Mouse (Mus musculus): ENCODE results near the gene Pecr. TPM values are rescaled to one million over a fixed set of nuclear protein-coding genes. Genes with fewer than 3 reads are reported as not detected.

The Pecr gene
- 1 to 10 TPM; 3.4 to 4.2 (median 4.1) TPM for polyA plus RNA-seq (2017; shearing (Covaris generic))

DNA sequence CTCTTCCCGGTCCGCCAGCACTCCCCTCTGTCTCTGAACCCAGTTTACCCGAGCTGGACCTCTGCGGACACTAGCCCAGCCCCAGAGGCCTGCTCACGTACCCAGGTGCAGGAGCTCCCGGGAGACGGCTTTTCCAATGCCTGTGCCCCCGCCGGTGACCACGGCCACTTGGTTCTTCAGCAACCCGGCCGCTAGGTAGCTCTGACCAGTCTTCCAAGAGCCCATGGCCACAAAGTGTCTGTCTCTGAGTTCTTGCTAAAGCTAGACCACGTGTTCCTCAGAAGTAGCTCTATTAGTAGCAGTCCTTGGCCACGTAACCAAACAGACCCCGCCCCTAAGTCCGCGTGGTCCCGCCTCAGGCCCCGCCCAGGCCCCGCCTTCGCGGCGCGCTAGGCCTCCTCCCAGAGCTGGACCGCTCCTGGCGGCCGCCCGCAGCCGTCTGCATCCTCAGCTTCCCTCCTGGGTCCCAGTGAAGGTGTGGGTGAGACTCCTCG is at the start of gene Pecr, which contains the start of gene Tmem169:
Pecr (minus strand) TSS at position 323 of the 494 bp plus-strand sequence.
Tmem169 (plus strand) TSS at position 378 of the 494 bp plus-strand sequence.
- peak; percentile 98 for ATAC-seq

DNA sequence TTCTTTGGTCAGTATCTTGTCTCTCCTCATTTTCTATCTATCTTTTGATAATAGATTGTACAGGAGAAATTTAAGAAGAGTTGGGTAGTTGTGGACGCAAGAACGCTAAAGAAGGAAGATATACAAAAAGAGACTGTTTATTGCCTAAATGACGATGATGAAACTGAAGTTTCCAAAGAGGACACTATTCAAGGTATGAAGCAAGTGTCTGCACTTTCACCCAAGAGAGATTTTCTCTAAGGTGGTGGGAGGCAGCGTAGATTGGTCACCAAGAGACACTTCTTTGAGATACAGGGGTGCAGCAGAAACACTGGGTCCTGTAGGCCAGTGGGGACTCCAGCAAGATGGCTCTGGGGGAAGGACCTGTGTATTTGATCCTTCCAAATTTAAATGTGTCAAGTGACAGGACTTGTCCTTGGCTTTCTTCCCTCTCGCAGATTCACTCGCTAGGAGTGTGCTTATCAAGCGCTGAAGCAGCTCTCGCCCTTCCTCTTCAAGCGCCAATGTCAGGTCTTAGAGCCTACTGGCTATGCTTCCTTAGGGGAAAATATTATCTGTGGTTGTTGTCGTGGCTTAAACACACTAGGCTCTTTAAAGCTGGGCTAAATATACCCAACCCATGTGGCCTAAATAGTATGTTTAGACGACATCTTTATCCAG is 42.2 kb upstream of the Pecr start:
- ATAC-seq, result no peak

DNA sequence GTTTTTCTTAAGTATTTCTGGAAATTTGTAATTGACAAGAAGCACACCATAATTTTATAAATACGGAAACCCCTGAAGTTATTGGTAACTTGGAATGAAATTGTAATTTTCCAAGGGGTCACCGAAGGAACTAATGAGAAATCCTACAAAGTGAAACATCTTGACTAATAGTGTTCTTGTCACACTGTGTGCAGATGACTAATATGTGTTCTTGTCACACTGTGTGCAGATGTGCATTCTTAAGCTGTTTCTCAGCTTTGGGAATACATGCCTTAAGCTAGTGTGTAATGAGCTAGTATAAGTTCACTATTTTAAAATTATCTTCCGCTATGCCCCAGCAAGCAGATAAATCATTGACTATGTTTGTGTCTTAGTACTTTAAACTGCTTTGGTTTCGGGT is 39.1 kb upstream of the Pecr start:
- ATAC-seq, result no peak

DNA sequence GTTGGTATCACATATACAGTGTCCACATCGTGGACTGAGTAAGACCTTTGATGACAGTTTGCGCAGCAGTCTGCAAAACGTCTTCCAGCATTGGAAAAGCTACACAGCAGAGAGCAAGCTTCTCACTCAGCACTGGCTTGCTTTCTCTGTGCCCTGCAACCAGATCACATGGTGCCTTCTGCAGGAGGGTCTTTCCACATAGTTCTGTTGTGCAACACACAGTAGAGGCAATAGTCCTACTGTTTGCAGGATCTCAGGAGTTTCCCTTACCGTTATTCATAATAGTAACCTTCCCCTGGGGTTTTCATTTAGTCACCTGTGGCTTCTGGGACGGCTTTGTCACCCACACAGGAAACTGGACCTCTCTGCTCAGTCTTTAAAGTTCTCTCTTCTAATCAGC is 36.6 kb upstream of the Pecr start:
- ATAC-seq, result no peak

DNA sequence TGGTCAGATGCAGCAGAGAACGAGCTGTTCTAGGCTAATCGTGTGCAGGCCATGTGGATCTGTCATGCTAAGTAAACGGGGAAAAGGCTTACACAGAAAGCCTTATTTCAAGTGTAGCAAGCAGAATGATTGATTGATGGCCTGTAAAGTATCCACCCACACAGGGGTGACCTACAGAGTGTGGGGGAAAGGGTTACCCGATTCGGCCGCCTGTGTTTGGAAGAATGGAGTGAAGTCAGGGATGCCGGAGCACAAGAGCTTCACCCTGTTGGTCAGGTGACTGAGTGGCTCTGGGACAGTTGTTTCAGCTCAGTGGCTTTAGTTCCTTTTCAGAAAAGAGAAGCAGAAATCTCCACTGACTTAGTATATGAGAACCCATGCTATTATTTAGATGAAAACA is 32.8 kb upstream of the Pecr start:
- no peak for ATAC-seq

DNA sequence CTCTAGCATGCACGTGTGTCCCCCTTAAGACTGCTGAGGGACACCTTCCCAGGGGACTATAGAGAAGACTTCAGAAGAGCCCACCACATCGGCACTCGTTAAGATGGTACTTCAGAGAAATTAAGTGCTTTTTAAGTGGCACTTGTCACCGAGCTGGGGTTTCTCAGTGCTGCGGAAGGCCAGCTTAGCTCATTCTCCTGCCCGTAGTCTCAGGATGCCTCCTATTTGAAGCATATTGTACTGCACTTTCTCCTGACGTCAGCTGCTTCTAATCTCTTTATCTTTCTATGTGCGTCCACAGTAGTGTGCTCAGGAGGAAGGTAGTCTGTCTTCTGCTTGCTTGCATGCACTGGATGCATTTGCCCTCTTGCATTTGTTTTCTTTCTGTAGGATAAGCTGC is 32.3 kb upstream of the Pecr start:
- ATAC-seq, result no peak

DNA sequence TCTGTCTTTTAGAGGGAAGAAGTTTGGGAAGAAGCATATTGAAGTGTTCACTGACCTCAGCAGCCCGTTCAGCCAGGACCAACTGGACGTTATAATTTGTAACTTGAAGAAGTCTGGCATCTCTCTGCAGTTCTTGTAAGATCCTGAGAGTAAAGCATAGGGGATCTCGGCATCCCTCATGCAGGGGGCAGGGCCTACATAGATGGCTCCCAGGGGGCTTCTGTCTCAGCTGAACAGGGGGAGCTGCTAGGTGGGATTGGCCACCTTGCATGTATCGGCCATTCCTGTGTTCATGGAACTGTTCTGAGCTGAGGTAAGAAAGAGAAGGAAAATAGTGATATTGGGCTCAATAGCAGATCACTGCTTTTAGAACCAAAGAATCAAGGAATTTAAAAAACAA is 31.3 kb upstream of the Pecr start:
- no peak for ATAC-seq

DNA sequence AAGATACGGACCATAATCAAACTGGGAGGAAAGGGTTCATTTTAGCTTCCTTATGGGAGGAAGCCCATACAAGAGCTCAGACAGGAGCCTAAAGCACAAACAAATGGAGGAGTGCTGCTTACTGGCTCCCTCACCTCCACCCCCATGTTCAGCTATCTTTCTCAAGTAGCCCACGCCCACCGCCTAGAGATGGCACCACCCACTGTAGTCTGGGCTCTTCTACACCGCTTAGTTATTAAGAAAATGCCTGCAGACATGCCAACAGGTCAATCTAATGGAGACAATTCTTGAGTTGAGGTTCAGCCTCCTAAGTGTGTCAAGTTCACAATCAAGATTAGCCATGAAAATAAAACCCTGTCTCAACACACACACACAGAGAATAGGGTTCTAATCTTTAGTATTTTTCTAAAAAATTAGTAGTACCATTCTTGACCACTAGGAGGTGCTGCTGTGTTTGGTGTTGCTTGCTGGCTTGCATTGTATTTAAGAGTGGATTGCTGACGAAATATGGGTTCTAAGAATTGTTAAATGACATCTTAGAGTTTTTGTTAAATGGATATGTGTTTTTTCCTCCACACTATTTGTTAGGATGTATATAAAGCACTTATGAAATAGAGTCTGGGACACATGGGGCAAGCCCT is 29.4 kb upstream of the Pecr start:
- peak; percentile 60 for ATAC-seq

DNA sequence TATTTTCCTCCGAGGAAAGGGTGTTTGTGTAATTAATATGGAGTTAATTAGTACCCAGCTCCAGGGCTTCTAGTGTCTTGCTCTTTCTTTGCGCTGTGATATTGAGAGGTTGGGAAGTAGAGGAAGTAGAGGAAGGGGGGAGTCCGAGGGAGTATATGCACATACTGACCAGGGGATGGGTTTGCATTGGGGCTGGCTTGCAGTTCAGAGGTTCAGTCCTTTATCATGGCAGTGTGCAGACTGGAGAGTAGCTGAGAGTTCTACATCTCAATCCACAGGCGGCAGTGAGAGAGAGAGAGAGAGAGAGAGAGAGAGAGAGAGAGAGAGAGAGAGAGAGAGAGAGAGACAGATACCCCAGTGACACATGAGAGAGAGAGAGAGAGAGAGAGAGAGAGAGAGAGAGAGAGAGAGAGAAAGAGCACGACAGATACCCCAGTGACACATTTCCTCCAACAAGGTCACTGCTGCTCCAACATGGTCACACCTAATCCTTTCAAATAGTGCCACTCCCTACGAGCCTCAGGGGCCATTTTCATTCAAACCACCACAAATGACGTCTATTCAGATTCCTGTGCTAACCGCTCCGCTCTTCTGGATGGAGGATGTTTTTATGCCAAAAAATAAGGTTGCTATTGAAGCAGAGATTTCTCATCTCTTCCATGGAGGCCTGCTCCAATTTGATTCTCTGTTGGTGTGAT is 28.7 kb upstream of the Pecr start:
- no peak for ATAC-seq

DNA sequence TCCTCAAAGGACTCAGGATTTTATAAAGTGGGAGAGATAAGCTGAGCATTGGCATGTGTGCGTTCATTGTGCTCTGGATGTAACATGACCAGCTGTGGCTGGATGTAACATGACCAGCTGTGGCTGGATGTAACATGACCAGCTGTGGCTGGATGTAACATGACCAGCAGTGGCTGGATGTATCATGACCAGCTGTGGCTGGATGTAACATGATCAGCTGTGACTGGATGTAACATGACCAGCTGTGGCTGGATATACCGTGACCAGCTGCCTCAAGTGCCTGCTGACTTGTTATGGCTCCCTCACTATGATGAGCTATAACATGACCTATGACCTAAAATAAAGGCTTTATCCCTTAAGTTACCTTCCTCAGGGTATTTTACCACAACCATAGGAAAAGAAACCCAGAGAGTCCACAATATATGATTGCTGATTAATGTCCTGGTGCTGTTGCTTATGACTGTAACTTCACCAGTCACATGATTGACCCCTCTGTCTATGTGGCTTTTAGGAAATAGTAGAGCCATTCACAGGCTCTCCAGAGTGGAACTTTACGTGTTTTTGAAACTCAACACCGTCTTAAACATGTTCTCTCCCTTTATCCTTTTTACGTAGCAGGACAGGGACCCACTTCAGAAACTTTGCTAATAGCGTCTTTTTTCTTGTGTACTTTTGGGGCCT is 25.8 kb upstream of the Pecr start:
- no peak for ATAC-seq

DNA sequence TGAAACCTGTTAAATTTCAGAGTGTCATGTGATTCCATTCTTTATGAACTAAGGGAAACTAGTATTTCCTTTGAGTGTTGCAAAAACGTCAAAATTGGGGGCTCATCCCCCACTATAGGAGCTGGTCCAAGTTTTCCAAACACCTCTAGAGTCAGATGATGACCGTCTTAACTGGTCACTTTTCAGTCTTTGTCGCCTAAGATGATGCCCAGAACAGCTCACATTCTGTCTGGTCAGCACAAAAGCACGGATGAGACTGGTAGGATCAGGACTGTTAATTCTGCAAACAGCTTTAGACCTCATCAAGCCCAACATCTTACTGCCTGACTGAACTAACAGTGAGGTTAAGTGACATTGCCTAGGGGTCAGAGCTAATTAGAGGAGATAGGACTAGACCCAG is 24.8 kb upstream of the Pecr start:
- ATAC-seq, result no peak

DNA sequence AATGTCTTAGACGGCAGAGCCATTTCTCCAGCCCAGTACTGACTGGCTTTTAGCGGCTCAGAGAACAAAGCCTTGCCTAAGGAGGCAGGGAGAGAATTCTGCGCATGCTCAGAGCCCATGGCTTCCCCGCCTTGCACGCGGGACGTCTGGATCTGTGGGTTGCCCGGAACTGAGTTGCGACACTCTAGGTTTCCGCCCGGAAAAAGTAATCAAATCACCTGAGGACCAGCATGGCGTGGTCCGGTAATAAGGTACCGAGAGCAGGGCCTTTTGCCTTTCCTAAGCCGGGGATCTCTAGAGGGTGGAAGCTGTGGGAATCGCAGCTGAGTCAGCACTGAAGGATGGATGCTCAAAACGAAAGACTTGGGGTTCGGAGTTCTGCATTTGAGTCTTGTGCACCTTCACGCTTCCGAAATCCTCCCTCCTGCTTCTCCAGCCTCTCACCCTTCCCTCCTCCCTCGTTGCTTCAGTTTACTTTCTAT is 23.2 kb upstream of the Pecr start, which contains the start of gene Xrcc5:
Xrcc5 (plus strand) TSS at position 105 of the 482 bp plus-strand sequence.
- peak; percentile 95 for ATAC-seq

DNA sequence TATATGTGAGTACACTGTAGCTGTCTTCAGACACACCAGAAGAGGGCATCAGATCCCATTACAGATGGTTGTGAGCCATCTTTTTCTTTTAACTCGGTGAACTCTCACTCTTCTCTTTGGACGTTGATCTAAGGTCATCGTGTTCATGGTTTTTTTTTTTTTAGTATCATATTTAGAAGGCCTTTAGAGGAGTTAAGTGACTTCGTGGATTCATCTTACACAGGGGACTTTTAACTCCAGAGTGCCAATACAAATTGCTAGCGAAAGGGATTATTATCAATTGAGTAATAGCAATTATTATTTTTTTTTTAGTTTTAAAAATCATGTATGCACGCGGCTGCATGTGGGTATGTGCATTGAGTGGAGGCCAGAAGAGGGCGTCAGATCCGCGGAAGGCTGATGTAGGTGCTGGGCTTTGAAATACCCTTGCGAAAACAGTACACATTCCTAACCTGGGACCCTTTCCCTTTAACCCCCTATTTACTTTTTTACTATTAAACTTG is 22.6 kb upstream of the Pecr start:
- ATAC-seq, result peak; percentile 60

DNA sequence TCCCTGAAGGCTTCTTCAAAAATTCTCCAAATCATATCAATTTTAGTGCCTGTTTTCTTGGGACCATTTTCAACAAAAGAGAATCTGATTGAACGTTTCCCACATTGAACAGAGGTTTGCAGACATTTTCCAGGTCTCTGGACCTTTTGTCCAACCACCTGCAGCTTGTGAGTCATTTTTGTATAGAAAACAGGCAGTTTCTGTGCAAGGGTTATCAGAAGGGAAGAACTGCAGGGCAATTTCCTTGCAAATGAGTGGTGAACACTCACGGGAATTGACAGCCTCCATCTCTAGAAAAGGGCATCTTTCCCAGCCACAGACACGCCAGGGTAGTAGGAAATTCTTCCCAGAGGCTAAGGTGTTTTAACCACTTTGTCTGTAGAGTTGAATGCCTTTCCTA is 22.1 kb upstream of the Pecr start:
- ATAC-seq, result no peak

DNA sequence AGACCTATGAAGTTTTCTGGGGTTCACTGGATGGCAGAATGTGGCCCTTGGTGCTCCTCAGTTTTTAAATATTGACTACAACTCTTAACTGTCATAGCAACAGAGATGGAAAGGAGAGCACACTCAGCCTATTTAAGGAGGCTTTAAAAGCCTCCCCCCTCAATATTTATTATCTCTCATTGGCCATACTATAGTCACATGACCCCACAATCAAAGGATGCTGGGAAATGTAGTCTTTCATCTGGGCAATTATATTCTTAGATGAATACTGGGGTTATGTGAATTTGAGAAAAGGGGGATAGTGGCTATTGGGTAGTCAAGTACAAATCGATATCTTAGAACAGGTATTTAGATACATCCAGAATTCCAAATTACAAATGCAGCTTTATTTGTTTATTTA is 17.7 kb upstream of the Pecr start:
- peak; percentile 44 for ATAC-seq

DNA sequence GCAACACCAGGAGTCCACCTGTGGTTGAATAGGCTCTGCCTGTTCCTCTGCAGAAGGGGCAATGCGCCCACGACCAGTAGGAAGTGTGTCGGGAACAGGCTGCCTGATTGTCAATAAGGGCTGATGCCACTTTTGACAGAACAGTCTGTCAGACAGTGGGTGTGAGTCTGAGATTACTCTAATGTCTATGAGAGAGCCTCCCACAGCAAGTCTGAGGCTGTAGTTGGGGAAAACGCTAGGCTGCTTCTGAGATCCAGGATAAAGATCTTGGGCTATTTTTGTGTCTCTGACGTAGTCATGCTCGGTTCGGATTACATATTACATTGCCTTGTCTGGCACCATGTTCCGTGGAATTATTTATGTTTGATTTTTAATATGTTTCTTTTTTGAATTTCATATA is 11.6 kb upstream of the Pecr start:
- ATAC-seq, result no peak

DNA sequence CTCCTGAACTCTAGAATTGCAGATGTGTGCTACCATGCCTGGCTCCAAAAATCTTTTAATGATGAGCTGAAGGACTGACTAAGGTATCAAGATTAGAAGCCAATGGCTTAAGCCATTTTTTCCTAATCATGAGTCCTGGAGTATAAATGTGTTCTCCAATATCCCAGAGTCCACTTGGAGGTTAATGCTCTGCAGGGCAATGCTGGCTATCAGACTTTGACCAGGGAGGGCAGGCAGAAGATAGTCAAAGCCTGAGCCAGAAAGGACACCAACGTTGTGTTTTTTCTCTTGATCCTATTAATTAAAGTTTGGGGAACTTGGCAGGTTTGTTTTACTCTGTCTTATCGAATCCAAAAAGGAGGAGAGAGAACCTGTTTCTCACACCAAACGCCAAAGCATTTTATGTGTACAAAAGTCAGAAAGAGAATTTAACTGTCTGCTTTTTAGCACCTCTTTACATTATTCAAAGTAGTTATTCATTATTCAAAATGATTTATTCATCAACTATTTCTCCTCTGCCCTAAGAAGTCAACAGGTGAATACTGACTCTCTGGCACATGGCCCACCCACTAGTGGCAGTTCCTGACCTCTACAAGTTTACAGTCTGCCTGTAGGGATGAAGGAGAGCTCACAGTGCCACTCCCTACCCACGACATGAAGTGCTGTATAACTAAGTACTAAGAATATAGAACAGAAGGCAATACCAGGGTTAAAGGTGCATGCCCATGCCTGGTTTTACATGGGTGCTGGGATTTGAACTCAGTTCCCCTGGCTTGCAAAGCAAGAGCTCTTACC is 10.0 kb upstream of the Pecr start:
- no peak for ATAC-seq

DNA sequence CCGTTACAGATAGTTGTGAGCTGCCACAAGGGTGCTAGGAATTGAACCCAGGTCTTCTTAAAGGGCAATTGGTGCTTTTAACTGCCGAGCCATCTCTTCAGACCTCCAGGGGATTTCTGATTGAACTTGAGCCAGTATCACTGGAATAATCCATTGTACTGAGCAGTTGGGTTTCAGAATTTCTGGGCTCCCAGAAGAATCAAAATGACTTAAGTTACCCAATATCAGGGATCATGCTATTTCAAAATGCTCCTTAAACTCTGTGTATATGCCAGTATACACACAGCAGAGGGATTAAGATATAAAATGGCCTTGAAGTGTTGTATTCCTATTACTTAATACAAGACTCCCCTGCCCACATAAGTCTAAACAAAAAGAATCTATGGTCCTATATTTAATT is 7.8 kb upstream of the Pecr start:
- ATAC-seq, result no peak

DNA sequence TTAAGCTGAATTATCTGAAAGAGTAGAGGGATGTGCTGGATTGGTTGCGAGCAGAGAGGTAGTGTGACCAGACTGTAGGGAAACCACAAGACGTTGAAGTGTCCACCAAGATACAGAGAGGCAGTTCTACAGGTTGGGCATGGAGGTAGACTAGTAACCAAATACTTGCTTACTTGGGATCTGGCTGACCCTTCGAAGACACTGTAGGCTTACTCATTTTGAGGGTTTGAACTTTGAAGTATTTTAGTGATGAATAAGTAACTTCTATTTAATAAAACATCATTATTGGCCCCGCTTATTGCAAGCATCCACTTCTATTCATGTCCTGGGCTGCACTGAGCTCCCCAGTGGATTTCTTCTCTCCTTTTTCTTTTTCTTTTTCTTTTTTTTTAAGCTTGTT is 7.3 kb upstream of the Pecr start:
- no peak for ATAC-seq

DNA sequence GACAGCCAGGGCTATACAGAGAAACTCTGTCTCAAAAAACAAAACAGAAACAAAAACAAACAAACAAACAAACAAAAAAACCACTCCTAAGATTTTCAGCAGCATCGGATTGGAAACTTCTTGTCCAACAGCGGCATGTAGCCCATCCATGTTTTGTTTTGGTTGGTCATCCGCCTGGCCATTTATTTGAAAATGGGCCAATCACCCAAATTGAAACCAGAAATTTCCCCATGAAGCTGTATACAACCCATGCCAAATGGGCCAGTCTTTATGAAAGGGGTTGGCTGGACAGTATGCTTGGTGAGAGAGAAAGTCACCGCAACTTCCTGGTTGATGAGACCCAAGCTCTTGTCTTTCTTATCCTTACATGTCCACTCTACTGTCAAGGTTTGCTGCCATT is 6.8 kb upstream of the Pecr start:
- ATAC-seq, result no peak

DNA sequence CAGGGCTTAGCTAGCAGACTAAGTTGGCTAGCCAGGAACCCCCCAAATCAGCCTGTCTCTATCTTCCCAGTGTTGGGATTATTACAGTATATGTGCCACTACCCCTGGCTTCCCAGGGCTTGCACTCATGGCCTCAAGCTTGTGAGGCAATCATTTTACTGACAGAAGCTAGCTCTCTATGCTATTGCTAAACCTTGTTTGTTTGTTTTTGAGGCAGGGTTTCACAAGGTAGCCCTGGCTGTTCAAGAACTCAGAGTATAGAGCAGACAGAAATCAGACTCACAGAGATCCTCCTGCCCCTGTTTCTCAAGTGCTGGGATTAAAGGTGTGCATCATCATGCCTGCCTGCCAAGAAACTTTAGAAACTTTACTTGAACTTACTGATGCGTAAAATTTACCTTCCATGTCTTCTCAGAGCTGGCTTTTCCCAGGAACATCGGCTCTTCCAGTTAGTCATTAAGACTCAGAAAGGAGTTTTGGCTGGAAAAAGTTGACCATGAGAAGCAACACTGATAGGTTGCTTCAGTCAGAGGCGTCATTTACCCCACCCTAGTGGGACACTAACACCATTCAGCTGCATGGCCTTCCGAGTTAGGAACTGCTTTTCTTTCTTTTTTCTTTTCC is 4.5 kb upstream of the Pecr start:
- no peak for ATAC-seq

All from inflammation-experienced regulatory T-cells, adult 6 months (primary cell).